Comparison of ENCODE assay signal across 30 mouse cellular contexts in genomic region chr11:80453198-80453597, GRCm38 (mm10).
"Had no signal": no experiment of that assay in that cellular context is flagged by ENCODE, and none has a peak within 500 bp of the region (broad histone marks: within the 10 kb centered on the region; RNA-seq: fewer than 3 reads in every experiment).

No protein-coding gene starts in this region.

- H3K4me1 ChIP-seq: heart, embryonic 10.5 days; heart, embryonic 12.5 days; heart, embryonic 13.5 days; heart, embryonic 15.5 days; hindbrain, embryonic 10.5 days; hindbrain, embryonic 12.5 days; hindbrain, embryonic 13.5 days; hindbrain, embryonic 15.5 days; intestine, embryonic 15.5 days; kidney, embryonic 15.5 days had no signal

- H3K9me3 ChIP-seq: heart, embryonic 10.5 days; heart, embryonic 12.5 days; heart, embryonic 13.5 days; heart, embryonic 15.5 days; hindbrain, embryonic 10.5 days; hindbrain, embryonic 12.5 days; hindbrain, embryonic 13.5 days; hindbrain, embryonic 15.5 days; intestine, embryonic 15.5 days; kidney, embryonic 15.5 days had no signal

- H3K9ac ChIP-seq: heart, embryonic 12.5 days; heart, embryonic 13.5 days; heart, embryonic 15.5 days; hindbrain, embryonic 12.5 days; hindbrain, embryonic 13.5 days; hindbrain, embryonic 14.5 days; hindbrain, embryonic 15.5 days; intestine, embryonic 15.5 days; kidney, embryonic 15.5 days had no signal

- H3K27ac ChIP-seq: heart, embryonic 10.5 days; heart, embryonic 13.5 days; heart, embryonic 15.5 days; hindbrain, embryonic 10.5 days; hindbrain, embryonic 12.5 days; hindbrain, embryonic 13.5 days; hindbrain, embryonic 14.5 days; hindbrain, embryonic 15.5 days; hindbrain, postnatal 0 days; intestine, embryonic 15.5 days; kidney, embryonic 15.5 days; kidney, postnatal 0 days; layer of hippocampus, adult 2 months had no signal

- H3K4me3 ChIP-seq: heart, embryonic 10.5 days; heart, embryonic 12.5 days; heart, embryonic 13.5 days; heart, embryonic 15.5 days; hindbrain, embryonic 10.5 days; hindbrain, embryonic 12.5 days; hindbrain, embryonic 13.5 days; hindbrain, embryonic 15.5 days; intestine, embryonic 15.5 days; kidney, embryonic 15.5 days; layer of hippocampus, adult 2 months had no signal

- DNase-seq: heart, postnatal 10 days; heart, postnatal 14 days; heart, postnatal 36 days; heart, postnatal 4 days; kidney, adult 11 months; kidney, adult 18-20 months; kidney, adult 2 months; kidney, adult 8-10 months; kidney, adult 9 months; kidney, postnatal 10 days; kidney, postnatal 14 days; kidney, postnatal 25 days; kidney, postnatal 36 days; kidney, postnatal 4 days; layer of hippocampus, adult 9-11 months; layer of hippocampus, postnatal 36 days had no signal

- H3K27me3 ChIP-seq: heart, embryonic 12.5 days; heart, embryonic 13.5 days; heart, embryonic 15.5 days; hindbrain, embryonic 12.5 days; hindbrain, embryonic 13.5 days; hindbrain, embryonic 15.5 days; intestine, embryonic 15.5 days; kidney, embryonic 15.5 days had no signal
